Mouse (Mus musculus) G1E (cell line): Measurements from ENCODE around the gene Apba1.

Experiments used
- CTCF ChIP-seq: IDR thresholded peaks from 2 replicates; pipeline ENCODE4 v1.5.1; 2012; ENCODE audit warnings: low read depth, low read length, inconsistent platforms, mixed read lengths
- GATA1 ChIP-seq: IDR thresholded peaks from 2 replicates; pipeline ENCODE4 v1.6.1; 2012; ENCODE audit warnings: borderline replicate concordance, low read length, inconsistent platforms, mixed read lengths
- TAL1 ChIP-seq: conservative IDR thresholded peaks from 2 replicates; pipeline ENCODE4 v1.6.1; 2012; ENCODE audit warnings: low read depth, low read length, inconsistent platforms, mixed read lengths

DNA sequence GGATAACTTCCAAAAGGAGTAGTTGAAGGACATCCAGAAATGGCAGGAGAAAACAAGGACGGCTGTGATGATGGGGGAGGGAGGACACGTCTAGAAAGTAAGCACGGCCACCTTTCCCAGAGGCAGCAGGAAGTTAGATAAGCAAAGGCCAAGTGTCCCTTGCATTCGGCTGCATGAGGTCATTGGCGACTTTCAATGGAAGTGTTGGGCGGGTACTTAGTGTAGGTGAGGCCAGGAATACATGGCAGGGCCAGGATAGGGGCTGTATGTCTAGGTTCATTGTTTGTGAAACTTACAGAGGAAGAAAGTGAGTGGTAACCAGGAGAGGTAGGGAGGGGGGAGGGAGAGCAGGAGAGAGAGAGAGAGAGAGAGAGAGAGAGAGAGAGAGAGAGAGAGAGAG is 33.0 kb downstream of the Apba1 start:
- TF ChIP-seq CTCF (no peak), TAL1 (no peak), GATA1 (no peak)
